Mouse (Mus musculus) retina, embryonic 14.5 days (tissue): ENCODE data around the gene Nnmt.

Experiments used
- DNase-seq: peaks from one replicate; pipeline ENCODE4 v3.0.0-alpha.2; 2015; ENCODE audit warnings: low spot score

Gene Nnmt

GRCm38 (mm10) chr9:48604939-48605598 lies at the start of gene Nnmt:
Gene Nnmt, minus strand, starts transcription at chr9:48605153.
- DNase-seq, result no peak

GRCm38 (mm10) chr9:48654730-48655129 lies 49.8 kb upstream of the Nnmt start:
- DNase-seq, result no peak

DNA sequence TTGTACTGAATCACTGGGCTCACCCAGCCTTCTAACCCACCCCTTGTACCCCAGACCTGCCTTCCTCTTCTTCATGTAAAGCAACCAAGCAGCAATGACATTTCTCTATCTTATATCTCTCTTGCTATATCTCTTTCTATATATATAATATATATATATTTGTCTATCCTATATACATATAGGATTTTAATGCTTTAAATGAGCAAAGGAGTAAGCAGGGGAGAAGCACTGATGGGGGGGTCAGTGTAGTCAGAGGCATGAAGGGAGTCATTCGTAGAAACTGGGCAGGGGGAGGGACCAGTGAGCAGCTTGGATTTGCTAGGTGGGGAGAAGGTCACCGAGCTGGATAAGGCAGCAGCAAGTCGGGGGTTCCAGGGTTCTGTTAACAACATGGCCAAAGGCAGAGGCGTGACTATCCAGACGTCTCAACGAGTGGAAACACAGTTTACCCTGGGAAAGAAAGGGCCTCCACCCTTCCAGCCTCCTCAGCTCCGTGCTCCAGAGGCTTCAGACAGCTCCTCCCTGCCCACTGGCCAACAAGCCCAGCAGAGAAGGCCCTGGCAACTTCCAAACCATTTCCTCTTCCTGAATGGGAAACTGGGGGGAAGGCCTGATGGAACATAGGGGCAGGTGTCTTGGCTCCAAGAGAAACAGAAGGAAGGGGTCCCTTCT lies 48.6 kb upstream of the Nnmt start:
- no peak for DNase-seq

GRCm38 (mm10) chr9:48652026-48652425 lies 47.1 kb upstream of the Nnmt start:
- DNase-seq, result no peak

DNA sequence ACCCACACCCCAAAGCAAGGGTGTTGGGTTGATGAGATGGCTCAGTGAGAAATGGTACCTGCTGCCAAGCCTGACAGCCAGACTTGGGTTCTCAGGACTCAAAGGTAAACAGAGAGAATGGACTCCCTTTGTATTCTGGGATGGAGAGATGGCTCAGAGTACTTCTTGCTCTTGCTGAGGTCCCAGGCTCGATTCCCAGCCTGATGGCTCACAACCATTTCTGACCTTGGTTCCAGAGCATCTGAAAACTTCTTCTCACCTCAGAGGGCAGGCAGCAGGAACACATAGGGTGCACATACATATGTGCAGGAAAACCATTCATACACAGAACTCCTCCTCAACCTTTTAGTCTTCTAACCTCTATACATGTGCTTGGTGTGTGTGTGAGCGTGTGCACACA lies 45.9 kb upstream of the Nnmt start:
- no peak for DNase-seq

DNA sequence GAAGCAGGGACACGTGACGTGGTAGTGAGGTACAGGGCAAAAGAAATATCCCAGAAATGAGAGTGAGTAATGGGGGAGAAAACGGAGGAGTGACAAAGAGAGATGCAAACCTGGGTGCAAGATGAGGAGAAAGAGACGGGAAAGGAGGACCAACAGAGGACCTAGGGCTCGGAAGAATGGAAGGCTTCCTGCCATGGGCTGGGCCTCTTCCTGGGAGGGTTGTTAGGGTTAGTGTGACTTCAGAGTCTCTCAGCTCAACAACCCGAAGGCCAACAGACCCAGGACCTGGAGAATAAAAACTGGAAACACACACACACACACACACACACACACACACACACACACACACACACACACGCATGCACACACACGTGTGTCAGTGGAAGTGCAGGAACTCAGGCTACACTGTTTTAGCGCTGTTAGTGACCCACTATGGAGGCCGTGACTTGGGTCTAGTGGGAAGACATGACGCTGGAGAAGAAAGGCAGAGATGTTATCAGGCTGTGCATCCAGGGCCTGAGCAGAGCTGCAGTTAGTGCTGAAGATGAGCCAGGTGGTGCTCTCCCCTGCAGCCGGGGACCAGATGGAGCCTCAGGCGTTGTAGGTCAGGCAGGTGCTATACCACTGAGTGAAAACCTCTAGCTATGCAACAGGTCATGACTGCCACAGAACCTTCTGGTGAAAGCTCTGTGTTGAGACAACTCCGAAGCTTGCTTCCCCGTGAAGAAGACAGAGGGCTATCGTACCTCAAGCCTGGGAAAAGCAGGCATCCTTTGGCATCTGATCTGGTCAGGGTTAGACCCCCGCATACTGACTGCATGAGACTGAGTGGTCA lies 45.1 kb upstream of the Nnmt start:
- no peak for DNase-seq

DNA sequence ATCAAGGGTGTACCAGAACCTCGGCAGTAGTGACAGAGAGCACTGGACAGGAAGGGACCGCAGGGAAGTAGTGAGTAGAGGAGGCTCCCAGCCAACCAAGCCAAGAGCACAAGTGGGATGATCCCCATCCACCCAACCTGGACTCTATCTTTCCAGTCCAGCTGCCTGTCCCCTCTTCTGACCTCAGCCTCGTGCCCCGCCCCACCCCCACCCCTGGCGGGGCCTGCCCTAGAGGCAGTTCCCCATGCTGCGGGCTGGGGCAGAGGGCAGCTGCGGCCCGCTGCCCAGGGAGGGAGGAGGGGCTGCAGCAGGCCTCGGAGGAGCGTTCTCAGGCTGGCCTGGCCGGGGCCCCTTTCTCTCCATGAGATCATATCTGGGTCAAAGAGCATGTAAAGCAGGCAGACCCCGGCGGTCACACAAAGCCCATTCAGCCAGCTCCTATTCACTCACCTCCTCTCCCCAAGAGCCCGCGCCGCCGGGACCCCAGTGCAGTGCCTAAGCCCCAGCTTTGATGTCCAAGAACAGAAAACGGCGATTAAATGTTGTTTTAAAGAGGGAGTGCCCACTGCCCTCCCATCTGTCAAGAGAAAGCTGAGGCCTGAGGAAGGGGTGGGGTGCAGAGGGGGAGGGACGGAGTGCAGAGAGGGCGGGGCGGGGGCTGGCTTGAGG lies 44.3 kb upstream of the Nnmt start:
- peak; percentile 86 for DNase-seq

DNA sequence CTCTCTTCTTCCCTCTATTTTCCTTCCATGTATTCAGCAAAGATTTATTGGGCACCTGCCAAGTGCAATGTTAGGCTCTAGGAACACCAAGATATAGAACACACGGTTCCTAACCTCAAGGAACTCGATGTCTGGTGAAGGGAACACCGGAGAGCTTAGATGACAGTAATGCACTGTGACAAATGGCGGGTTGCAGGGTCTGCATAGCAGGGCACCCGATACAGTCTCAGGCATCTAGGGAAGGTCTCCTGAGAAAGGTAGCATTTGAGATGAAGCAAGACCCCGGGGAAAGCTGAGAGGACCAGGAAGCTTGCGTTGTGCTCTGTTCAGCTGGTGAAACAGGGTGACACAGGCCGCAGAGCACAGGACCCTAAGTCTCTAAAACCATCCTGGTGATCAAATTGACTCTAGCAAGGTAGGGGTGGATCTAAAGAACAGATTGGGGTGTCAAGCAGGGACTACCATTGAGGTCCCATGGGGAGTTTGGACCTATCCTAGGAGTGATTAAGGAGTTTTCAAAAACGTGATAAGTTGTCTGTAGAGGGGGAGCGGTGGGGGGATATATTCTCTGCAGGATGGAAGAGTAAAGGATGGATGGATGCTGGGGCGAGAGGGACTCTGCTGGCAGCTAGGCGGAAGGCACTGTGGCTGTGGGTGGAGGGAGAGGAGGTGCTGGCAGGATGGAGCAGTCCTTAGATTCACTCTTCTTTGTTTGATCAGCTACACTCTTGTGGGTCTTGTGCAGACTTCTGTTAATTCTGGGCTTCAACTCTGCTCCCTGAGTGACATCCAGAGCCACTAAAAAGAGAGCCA lies 43.5 kb upstream of the Nnmt start:
- DNase-seq, result no peak

- DNase-seq, result peak; percentile 55
These were observed 42.8 kb upstream of the Nnmt start for GRCm38 (mm10) chr9:48647648-48648284.

- no peak for DNase-seq
These were observed 42.1 kb upstream of the Nnmt start for GRCm38 (mm10) chr9:48646781-48647647.

DNA sequence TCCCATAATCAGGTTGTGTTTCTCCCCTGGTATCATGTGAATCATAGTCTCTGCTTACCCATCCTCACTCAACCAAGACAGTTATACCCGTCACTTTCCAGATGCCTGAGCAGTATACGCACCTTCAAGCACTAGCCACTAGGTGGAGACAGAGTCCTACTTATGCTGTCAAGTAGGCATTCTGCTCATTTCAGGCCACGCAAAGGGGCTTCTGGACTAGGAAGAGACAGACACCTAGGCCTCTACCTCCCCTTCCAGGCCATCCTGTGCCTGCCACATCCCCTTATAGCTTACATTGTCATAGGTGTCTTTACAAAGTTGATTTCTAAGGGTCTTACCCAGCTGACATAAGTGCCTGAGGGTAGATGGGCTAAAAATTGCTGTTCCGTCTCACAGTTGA lies 41.3 kb upstream of the Nnmt start:
- DNase-seq, result peak; percentile 96

- DNase-seq, result no peak
These were observed 40.7 kb upstream of the Nnmt start for GRCm38 (mm10) chr9:48645648-48646126.

DNA sequence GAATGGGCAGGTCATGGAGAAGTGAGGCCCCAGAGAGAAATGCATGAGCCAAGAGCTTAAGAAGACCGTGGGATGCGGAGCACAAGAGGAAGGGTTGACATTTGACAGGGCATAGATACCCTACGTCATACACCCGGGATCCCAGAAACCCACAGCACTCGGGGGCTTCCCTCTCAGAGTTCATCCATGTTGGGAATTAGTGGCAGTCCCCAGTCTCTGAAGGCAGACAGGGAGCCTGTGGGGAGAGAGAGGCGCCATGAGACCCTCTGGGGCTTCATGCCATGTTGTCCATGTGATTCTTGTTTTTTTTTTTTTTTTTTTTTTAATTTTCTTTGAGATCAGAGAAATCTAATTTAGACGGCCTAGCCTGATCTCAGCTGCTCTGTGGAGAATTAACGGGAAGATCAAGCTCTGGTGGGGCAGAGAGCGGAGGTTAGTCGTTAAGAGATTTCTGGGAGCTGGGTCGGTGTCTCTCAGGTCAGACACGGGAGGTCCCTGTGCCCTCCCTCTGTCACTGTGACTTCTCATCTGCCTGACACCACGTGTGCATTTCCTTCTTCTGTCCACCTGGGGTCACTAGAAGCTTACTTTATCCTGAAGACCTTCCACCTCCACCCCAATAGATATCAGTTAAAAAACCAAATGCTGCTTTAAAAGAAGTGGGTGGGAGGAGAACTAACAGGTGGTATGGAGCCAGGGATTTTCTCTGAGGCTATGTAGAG lies 40.1 kb upstream of the Nnmt start:
- peak; percentile 82 for DNase-seq

DNA sequence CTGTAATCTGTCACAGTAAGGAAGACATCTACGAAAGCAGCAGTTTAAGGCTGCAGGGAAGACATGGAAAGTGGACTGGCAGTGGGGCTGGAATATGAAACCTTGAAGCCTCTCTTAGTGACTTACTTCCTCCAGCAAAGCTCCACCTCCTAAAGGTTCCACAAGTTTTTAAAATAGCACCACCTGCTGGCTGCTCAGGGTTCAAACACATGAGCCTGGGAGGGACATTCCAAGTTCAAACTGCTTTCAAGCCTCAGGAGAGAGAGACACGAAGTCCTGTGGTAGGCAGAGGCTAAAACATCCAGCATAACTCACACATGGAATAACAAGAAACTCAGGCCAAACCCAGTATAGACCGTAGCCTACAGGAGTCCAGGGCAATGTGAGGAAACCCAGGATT lies 39.4 kb upstream of the Nnmt start:
- no peak for DNase-seq

DNA sequence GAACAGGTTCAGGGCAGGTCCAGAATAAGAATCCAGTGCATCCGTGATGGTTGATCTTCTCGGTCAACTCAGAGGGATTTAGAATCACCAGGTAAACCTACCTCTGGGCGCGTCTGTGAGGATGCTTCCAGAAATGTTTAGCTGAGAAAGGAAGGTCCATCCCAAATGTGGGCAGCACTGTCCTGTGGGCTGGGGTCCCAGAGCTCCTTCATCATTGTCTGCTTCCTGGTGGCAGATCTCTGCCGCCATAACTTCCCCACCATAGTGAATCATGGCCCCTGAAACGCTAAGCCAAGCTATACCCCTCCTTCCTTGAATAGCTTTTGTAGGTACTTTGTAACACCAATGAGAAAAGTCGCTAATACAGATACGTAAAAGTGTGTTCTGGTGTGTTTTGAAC lies 36.7 kb upstream of the Nnmt start:
- DNase-seq, result no peak

GRCm38 (mm10) chr9:48640881-48641280 lies 35.9 kb upstream of the Nnmt start:
- DNase-seq, result no peak

- DNase-seq, result no peak
These were observed 33.3 kb upstream of the Nnmt start for GRCm38 (mm10) chr9:48638176-48638803.

DNA sequence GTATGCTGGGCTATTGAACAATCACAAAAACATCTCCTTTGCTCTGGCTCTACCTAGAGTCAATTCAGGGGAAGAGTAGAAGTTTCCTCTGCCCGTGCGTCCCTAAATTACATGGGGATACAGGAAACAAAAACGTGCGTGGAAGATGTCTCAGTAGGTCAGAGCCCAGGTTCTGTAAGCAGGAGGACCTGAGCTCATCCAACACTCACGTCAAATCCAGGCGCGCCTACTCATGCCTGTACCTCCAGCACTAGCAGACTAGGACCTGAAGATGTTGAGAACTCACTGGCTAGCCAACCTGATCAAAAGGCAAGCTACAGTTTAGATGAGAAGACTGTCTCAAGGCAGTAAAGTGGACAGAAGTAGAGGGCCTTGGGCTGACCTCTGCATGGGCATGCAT lies 32.2 kb upstream of the Nnmt start:
- DNase-seq, result no peak
